Mouse (Mus musculus): ENCODE results near the gene Pla2g10.

DNA sequence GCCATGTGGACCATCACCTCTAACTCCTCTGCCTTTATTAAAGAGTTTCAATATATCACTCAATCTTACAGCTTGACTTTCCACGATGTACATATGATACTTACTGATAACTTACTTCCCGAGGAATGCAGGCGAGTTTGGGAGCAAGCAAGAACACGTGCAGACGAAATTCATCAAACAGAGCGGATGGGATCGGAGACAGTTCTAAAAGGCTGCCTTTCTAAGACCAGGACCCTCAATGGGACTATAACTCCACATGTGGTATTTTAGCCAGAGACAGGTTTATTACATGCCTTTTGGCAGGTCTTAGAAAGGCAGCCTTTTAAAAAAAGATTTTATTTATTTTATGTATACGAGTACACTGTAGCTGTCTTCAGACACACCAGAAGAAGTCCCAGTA, 5.2 kb upstream of the Pla2g10 start:
- TF ChIP-seq CTCF (IDR thresholded peaks at IDR 0.05; ENCODE audit: low read depth, low read length) = no peak
- TF ChIP-seq POLR2A (IDR thresholded peaks at IDR 0.05; ENCODE audit: borderline replicate concordance, low read depth, low read length) = no peak

All from bone marrow macrophage, adult 2 months (primary cell).